Mouse (Mus musculus): ENCODE results near the gene Lyl1. TPM values are rescaled to one million over a fixed set of nuclear protein-coding genes. Genes with fewer than 3 reads are reported as not detected.

The Lyl1 gene
- polyA plus RNA-seq, 1 experiment from 2014 or later = 3.6 TPM

DNA sequence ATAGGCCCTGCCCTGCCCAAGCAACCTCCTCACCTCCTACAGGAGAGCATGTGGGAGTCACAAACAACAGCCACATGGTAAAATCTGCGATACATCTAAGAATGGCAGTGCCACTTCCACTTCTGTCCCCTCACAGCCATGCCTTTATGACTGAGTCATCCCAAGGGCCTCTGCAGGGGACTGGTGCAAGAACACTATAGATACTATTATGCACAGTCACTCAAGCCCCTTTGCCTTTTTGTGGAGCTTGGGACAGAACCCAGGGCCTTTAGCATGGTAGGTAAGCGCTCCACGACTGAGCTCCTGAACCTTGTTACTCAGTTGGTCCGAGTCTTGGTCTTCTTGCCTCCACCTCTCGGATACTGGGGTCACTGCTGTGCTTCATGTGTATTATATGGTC lies 24.0 kb upstream of the Lyl1 start:
- no peaks in the 10 kb centered on the region for H3K9me3 ChIP-seq
- no peaks in the 10 kb centered on the region for H3K27me3 ChIP-seq
- ATAC-seq (ENCODE audit: low read depth) = no peak
- no peak overlapping the region for H3K4me2 ChIP-seq
- H3K9ac ChIP-seq = no peak overlapping the region
- peaks cover 60% of the 10 kb centered on the region for H3K36me3 ChIP-seq
- WGBS = 95% methylated on average over 5 of the region's 5 CpGs
- 0 out of 2 replicates have a peak, but pooled peaks cover 4% of the 10 kb centered on the region for H3K4me1 ChIP-seq (replicated peaks)
- H3K27ac ChIP-seq (replicated peaks) = no peak overlapping the region
- no peak overlapping the region for H3K4me3 ChIP-seq

DNA sequence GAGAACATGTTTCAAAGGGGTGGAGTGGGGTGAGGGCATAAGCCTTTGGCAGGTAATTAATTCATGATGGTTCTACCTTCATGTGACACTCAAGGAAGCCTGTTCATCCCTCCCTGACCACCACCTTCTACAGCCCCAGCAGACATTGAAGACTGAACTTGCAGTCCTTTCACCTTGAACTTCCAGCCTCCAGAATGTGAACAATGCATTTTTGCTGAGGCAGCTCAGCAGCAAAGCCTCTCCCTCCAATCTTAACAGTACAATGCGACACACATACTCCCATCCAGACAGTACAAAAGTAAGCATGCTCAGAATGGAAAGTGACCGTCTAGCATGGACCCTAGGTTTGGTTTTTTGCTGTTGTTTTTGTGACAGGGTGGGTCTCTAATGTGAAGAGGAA lies 19.8 kb upstream of the Lyl1 start:
- Histone ChIP-seq H3K9ac (no peak overlapping the region), H3K9me3 (no peaks in the 10 kb centered on the region), H3K27me3 (no peaks in the 10 kb centered on the region), H3K4me1 (replicated peaks) (peaks cover 37% of the 10 kb centered on the region), H3K4me2 (no peak overlapping the region), H3K36me3 (peaks cover 35% of the 10 kb centered on the region), H3K4me3 (no peak overlapping the region), H3K27ac (replicated peaks) (no peak overlapping the region)
- WGBS = 90% methylated on average over 2 of the region's 2 CpGs
- ATAC-seq (ENCODE audit: low read depth) = no peak

DNA sequence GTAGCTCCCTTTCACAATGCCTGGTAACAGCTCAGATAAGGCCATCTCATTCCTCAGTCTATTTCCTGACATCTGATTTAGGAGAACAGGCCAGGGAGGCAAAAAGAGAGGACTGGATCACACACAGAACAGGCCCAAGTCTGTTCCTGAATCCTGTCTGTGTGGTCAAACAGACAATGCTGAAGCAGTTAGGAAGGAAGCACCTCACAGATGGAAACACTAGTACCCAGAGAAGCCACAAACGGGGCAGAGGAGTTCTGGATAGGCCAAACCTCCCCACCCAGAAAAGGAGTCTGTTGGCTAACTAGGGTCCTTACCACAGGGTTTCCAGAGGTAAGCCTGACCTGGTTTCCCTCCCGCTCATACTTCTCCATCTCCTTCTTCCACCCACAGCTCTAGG lies 19.0 kb upstream of the Lyl1 start:
- Histone ChIP-seq H3K4me3 (no peak overlapping the region), H3K27me3 (no peaks in the 10 kb centered on the region), H3K4me2 (no peak overlapping the region), H3K9ac (no peak overlapping the region), H3K27ac (replicated peaks) (no peak overlapping the region), H3K9me3 (no peaks in the 10 kb centered on the region), H3K36me3 (peaks cover 29% of the 10 kb centered on the region), H3K4me1 (replicated peaks) (peaks cover 42% of the 10 kb centered on the region)
- WGBS = 96% methylated on average over 2 of the region's 2 CpGs
- no peak for ATAC-seq (ENCODE audit: low read depth)

DNA sequence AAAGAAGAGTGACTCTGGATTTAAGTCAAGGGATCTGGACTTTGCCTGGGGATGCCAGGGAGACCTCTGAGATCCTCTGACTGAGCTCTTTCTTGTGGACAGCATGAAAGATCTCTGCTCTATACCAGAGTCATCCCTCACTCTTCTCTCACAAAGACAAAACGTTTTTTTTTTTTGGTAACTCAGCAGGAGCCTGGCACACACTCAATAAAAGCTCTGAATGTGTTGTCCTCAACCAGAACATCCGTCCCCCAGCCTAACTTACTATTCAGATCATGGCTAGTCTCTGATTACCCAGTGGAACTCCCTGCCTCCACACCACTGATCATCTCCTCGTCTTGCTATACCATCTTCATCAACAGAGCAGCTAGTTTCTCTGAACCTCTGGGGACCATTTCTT lies 16.7 kb upstream of the Lyl1 start:
- no peaks in the 10 kb centered on the region for H3K9me3 ChIP-seq
- H3K9ac ChIP-seq = no peak overlapping the region
- peaks cover 27% of the 10 kb centered on the region; the same call in 1 of the 2 replicates for H3K36me3 ChIP-seq
- peaks cover 55% of the 10 kb centered on the region for H3K4me1 ChIP-seq (replicated peaks)
- H3K27ac ChIP-seq (replicated peaks) = peak overlapping the region; percentile 29; the same call in 1 of the 2 replicates
- WGBS = 19% methylated on average over 3 of the region's 3 CpGs
- no peaks in the 10 kb centered on the region for H3K27me3 ChIP-seq
- no peak for ATAC-seq (ENCODE audit: low read depth)
- H3K4me2 ChIP-seq = peak overlapping the region; percentile 92; the same call in 1 of the 2 replicates
- H3K4me3 ChIP-seq = no peak overlapping the region

DNA sequence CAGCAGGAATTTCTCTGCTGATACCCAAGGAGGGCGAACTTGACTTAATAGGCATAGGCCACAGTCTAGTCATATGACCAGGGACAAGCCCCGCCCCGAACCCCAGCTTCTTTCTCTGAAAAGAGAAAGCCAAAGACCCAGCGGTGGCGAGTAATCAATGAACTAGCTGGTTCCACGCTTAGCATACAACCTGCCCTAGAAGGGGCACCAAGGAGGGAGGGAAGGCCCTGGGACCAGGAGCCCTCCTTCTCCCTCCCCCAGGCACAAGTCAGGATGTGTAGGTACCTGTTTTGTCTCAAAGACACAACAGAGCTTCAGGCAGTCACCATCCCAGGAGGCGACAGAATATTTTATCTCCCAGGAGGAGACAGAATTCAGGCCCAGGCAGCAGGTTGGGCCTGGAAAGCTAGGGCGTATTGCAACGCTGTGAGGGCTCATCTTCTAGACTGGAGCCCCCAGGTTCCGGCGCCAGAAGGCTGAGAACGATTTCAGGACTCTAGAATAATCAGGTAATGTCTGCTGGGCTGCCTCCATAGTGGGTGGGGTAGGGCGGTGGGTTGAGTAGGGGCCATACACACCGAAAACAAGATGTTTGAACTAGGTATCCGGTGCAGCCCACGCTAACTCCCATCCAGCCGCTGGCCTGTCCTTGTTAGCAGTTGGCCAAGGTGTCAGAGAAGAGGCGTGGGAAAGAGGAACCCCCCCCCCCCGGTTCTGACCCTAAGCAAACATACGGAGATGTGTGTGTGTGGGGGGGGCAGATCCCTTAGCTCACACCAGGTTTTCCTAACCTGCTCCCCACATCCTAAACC lies 14.9 kb upstream of the Lyl1 start, which contains the start of gene Trmt1:
Gene Trmt1, plus strand, starts transcription at position 117 of the 812 bp plus-strand sequence.
- Histone ChIP-seq H3K4me2 (peak within 1 kb of the TSS; percentile 92), H3K9ac (peak within 1 kb of the TSS; percentile 99), H3K27ac (replicated peaks) (peak within 1 kb of the TSS; percentile 95), H3K9me3 (no peaks in the 10 kb centered on the region), H3K4me3 (peak within 1 kb of the TSS; percentile 99), H3K4me1 (replicated peaks) (peaks cover 68% of the 10 kb centered on the region), H3K27me3 (no peaks in the 10 kb centered on the region), H3K36me3 (peaks cover 29% of the 10 kb centered on the region)
- WGBS = 10% methylated on average over 18 of the region's 20 CpGs
- peak; percentile 20; the same call in 1 of the 2 replicates for ATAC-seq (ENCODE audit: low read depth)

DNA sequence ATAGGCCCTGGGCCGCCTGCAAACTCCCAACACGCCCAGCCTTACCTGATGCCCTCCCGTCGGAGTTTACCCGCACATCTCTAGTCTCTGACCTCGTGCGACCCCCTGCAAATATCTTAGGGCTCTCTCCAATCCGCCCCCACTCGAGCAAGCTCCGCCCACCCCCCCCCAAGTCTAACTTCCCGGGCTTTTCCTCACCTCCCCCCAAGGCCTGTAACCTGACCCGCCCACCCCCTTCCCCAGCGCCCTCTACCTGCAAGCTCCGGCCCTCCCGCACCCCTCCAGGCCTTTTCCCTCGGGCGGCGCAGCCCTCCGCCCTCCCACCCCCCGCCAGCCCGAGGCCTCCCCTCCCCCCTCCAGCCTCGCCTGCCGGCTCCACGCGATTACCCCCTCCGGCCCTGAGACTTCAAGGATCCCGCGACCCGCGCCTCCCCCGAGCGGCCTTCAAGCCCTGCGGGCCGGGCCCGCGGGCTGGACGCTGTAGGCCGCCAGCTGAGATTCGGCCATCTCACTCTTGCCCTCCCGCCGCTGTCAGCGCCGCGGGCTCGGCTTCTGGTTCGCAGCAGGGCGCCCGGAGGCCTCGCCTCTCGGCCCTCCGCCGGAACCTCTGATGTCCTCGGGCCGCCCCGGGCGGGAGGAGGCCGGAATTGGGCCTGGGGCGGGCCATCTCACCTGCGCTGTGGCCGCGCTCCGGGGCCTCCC lies 14.1 kb upstream of the Lyl1 start:
- Histone ChIP-seq H3K36me3 (peaks cover 30% of the 10 kb centered on the region), H3K4me2 (peak overlapping the region; percentile 92), H3K27me3 (no peaks in the 10 kb centered on the region), H3K27ac (replicated peaks) (peak overlapping the region; percentile 95), H3K4me3 (peak overlapping the region; percentile 99), H3K9ac (peak overlapping the region; percentile 99), H3K9me3 (no peaks in the 10 kb centered on the region), H3K4me1 (replicated peaks) (peaks cover 65% of the 10 kb centered on the region)
- peak; percentile 29 for ATAC-seq (ENCODE audit: low read depth)
- under 1% methylated on average over 62 of the region's 62 CpGs for WGBS

DNA sequence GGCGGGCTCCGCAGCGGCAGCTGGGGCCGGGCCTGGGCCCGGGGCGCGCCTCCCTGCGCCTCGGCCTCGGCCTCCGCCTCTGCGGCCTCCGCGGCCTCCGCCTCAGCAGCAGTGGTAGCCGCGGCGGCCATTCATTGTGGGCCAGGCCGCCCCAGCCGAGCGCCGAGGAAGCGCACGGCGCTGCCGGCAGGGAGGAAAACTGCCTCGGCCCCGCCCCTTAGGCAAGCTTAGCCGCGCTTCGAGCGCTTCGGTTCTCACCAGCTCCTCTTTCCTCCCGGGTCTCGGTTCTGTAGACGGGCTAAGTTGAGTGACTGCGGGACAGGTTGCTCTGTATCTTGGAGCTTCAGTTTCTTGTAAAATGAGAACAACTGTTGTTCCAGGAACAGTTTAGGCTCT lies 13.6 kb upstream of the Lyl1 start, which contains the start of gene Nacc1:
Gene Nacc1, minus strand, starts transcription at position 158 of the 396 bp plus-strand sequence.
- H3K4me3 ChIP-seq = peak within 1 kb of the TSS; percentile 99
- H3K9me3 ChIP-seq = no peaks in the 10 kb centered on the region
- H3K27me3 ChIP-seq = no peaks in the 10 kb centered on the region
- peaks cover 61% of the 10 kb centered on the region for H3K4me1 ChIP-seq (replicated peaks)
- peak within 1 kb of the TSS; percentile 95 for H3K27ac ChIP-seq (replicated peaks)
- peak within 1 kb of the TSS; percentile 98 for H3K4me2 ChIP-seq
- WGBS = under 1% methylated on average over 37 of the region's 37 CpGs
- H3K9ac ChIP-seq = peak within 1 kb of the TSS; percentile 99
- peak; percentile 72 for ATAC-seq (ENCODE audit: low read depth)
- H3K36me3 ChIP-seq = peaks cover 29% of the 10 kb centered on the region

DNA sequence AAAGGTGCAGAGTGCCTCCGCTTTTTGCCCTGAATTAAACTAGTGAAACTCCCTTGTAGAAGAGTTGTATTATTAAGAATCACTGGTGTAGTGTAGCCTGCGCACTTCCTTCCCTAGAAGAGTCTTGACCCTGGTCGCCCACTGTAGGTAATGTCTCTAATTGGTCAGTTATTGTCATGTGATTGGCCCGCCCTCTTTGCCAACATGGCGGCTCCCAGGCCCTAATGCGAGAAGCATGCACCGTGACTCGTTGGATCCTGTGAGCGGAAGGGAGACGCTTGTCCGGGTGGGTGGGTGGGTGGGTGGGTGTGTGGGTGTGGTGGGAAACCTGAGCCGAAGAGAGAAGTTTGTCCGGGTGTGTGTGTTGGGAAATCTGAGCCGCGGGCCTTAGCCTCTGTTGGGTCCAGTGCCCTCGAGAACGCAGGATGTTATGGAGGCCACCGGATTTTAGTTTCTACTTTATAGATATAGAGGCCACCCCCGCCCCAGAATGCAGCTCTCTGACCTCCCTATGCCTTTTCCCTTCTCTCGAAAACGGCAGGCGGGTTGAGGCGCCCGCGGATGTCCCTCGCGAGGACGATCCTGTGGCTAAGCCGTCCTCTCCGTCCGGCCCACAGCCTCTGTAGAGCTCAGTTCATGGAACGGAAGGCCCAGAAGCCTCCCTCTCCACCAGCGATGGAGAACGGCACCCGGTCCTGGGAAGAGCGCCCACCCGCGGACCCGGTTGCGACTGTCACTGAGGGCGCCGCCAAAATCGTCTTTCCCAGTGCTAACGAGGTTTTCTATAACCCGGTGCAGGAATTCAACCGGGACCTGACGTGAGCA lies 12.0 kb upstream of the Lyl1 start:
- peaks cover 32% of the 10 kb centered on the region for H3K36me3 ChIP-seq

DNA sequence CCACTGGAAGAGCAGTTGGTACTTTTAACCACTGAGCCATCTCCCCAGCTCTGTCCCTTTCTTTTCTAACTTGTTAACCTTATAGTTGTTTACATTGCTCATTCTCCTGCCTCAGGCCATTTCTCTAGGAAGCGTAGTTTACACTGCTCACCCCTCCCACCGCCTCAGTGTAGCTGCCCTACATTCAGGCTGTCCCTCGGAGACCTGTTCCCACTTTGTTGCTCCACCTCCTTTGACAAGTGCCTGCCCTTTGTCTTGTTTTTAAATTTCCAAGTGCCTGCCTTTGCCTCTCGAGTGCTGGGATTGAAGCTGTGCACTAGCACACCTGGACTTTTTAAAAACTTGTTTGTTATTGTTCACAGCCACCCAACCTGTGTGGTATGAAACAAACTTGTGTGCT lies 7.9 kb upstream of the Lyl1 start:
- Histone ChIP-seq H3K27me3 (no peaks in the 10 kb centered on the region), H3K9me3 (no peaks in the 10 kb centered on the region), H3K36me3 (peaks cover 65% of the 10 kb centered on the region), H3K27ac (replicated peaks) (no peak overlapping the region), H3K4me1 (replicated peaks) (peaks cover 21% of the 10 kb centered on the region), H3K4me3 (no peak overlapping the region), H3K9ac (no peak overlapping the region), H3K4me2 (no peak overlapping the region)
- no peak for ATAC-seq (ENCODE audit: low read depth)
- 76% methylated on average over 4 of the region's 4 CpGs for WGBS

More for the DNA sequence above, 12.0 kb upstream of the Lyl1 start:
- Histone ChIP-seq H3K4me3 (peak overlapping the region; percentile 83), H3K27ac (replicated peaks) (peak overlapping the region; percentile 69), H3K9me3 (no peaks in the 10 kb centered on the region), H3K9ac (peak overlapping the region; percentile 78), H3K27me3 (no peaks in the 10 kb centered on the region), H3K4me1 (replicated peaks) (peaks cover 53% of the 10 kb centered on the region), H3K4me2 (peak overlapping the region; percentile 98)
- peak; percentile 83 for ATAC-seq (ENCODE audit: low read depth)
- WGBS = under 1% methylated on average over 47 of the region's 47 CpGs

DNA sequence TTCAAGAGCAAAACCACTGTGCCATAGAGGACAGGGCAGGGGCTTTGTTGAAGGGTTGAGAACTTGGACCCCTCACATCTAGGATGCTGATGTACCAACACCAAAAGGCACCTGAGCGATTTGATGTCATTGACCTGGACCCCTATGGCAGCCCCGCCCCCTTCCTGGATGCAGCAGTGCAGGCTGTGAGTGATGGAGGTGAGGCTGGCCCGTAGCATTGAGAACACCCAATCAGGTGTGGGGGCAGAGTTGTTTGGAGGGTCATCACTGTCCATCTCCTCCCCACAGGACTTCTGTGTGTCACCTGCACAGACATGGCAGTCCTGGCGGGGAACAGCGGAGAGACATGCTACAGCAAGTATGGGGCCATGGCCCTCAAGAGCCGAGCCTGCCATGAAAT lies 6.1 kb upstream of the Lyl1 start:
- Histone ChIP-seq H3K4me1 (replicated peaks) (peaks cover 7% of the 10 kb centered on the region), H3K27me3 (0 out of 2 replicates have a peak, but pooled peaks cover 3% of the 10 kb centered on the region), H3K9ac (no peak overlapping the region), H3K9me3 (no peaks in the 10 kb centered on the region), H3K27ac (replicated peaks) (no peak overlapping the region), H3K4me3 (no peak overlapping the region), H3K4me2 (no peak overlapping the region), H3K36me3 (peaks cover 83% of the 10 kb centered on the region)
- ATAC-seq (ENCODE audit: low read depth) = no peak
- WGBS = 91% methylated on average over 6 of the region's 6 CpGs

DNA sequence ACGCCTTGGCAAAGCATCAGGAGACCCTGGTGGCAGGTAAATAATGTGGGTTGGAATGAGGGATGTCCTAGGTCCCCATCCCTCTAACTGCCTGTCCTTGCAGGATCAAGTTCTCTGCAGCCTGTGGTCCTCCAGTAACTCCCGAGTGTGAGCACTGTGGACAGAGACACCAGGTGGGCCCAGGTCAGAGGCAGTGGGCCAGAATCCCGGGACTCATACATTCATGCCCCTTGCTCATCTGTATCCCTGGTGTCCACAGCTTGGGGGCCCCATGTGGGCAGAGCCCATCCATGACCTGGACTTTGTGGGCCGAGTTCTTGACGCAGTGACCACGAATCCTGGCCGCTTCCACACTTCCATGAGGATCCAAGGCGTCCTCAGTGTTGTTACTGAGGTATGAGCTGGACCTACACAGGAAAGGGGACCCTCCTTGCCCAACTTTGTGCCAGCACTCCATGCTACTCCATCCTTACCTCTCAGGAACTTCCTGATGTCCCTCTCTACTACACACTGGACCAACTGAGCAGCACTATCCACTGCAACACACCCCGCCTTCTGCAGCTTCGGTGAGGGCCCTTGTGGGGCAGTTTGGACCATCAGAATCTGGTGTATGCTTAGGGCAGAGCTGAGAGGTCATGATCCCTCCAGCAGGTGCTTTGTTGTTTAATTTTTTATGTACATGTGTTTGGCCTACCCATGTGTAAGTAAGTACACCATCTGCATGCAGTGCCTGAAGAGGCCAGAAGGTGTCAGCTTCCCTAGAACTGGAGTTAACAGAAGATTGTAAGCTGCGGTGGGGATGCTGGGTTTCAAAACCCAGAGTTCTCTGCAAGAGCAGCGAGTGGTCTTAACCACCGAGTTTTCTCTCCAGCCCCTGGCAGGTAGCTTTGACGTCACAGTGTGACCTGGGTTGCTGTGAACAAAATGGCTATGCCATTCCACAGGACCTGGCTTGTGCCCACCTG lies 3.8 kb upstream of the Lyl1 start:
- H3K9ac ChIP-seq = no peak overlapping the region
- no peak overlapping the region for H3K27ac ChIP-seq (replicated peaks)
- 91% methylated on average over 14 of the region's 14 CpGs for WGBS
- no peak overlapping the region for H3K4me3 ChIP-seq
- peaks cover 26% of the 10 kb centered on the region for H3K27me3 ChIP-seq
- no peaks in the 10 kb centered on the region for H3K9me3 ChIP-seq
- H3K36me3 ChIP-seq = peaks cover 65% of the 10 kb centered on the region
- H3K4me1 ChIP-seq (replicated peaks) = 0 out of 2 replicates have a peak, but pooled peaks cover 7% of the 10 kb centered on the region
- ATAC-seq (ENCODE audit: low read depth) = no peak
- H3K4me2 ChIP-seq = no peak overlapping the region
